Mouse (Mus musculus) hindbrain, embryonic 13.5 days (tissue): ENCODE measurements at regions not wholly inside any gene's neighbourhood (a gene's known extent, or its start where the extent isn't known, plus 50 kb on each side); places are given as distances from the start of the nearest gene placed in this dataset.

Experiments
- ATAC-seq: fragments of 200-750 bp; cut with Nextera tagmentation; 2 replicates; pipeline ENCODE4 v1.8.0; 2017; ENCODE audit warnings: moderate TSS enrichment; ENCODE audit not compliant: low FRiP score
- H3K27ac ChIP-seq: fragments of 300-500 bp; sonication (generic); 2 replicates; pipeline ENCODE4 v1.5.1; 2015; ENCODE audit warnings: inconsistent platforms, mild to moderate bottlenecking, moderate library complexity
- H3K27me3 ChIP-seq: fragments of 300-500 bp; sonication (generic); 2 replicates; pipeline ENCODE4 v1.6.1; 2015; ENCODE audit warnings: mild to moderate bottlenecking, inconsistent platforms
- H3K36me3 ChIP-seq: fragments of 300-500 bp; sonication (generic); 2 replicates; pipeline ENCODE4 v1.6.1; 2015; ENCODE audit warnings: mild to moderate bottlenecking, inconsistent platforms
- H3K4me1 ChIP-seq: fragments of 300-500 bp; sonication (generic); replicated peaks from 2 replicates; pipeline ENCODE4 v1.6.1; 2015; ENCODE audit warnings: inconsistent platforms
- H3K4me2 ChIP-seq: fragments of 300-500 bp; sonication (generic); 2 replicates; pipeline ENCODE4 v1.6.1; 2015; ENCODE audit warnings: inconsistent platforms, mild to moderate bottlenecking, moderate library complexity
- H3K4me3 ChIP-seq: fragments of 300-500 bp; sonication (generic); 2 replicates; pipeline ENCODE4 v1.5.1; 2015; ENCODE audit warnings: mild to moderate bottlenecking, inconsistent platforms
- H3K9ac ChIP-seq: fragments of 300-500 bp; sonication (generic); 2 replicates; pipeline ENCODE4 v1.6.1; 2015; ENCODE audit warnings: mild to moderate bottlenecking, inconsistent platforms
- H3K9me3 ChIP-seq: fragments of 300-500 bp; sonication (generic); 2 replicates; pipeline ENCODE4 v1.6.1; 2016; ENCODE audit warnings: inconsistent platforms
- WGBS: fragments of 180-500 bp; shearing (Covaris S2); methylation state at CpG from one replicate; pipeline ENCODE4 v1.1.7; 2015; 5-methylcytosine and 5-hydroxymethylcytosine counted together

DNA sequence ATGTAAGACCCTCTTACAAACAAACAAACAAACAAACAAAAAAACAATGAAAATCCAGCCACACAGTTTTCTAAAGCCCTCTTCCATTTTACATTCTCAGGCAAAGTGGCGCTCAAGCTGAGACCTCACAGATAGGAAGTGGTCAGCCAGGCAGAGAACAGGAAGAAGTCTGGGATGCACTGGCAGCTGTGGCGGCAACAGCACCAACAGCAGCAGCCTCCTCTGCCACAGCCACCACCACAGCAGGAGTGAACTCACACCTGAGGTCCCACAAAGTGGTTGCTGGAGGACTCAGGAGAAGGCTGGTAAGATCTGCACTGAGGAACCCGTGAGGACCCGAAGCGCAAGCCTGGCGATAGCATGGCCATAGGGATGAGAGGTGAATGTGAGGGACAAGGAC, 156.3 kb downstream of the Grm4 start:
- no peaks in the 10 kb centered on the region for H3K9me3 ChIP-seq
- H3K27me3 ChIP-seq = no peaks in the 10 kb centered on the region
- no peak for ATAC-seq
- no peak overlapping the region for H3K9ac ChIP-seq
- no peak overlapping the region for H3K4me2 ChIP-seq
- no peak overlapping the region for H3K4me3 ChIP-seq
- 95% methylated on average over 6 of the region's 6 CpGs for WGBS
- no peak overlapping the region for H3K27ac ChIP-seq
- H3K36me3 ChIP-seq = no peaks in the 10 kb centered on the region
- peaks cover 18% of the 10 kb centered on the region for H3K4me1 ChIP-seq

DNA sequence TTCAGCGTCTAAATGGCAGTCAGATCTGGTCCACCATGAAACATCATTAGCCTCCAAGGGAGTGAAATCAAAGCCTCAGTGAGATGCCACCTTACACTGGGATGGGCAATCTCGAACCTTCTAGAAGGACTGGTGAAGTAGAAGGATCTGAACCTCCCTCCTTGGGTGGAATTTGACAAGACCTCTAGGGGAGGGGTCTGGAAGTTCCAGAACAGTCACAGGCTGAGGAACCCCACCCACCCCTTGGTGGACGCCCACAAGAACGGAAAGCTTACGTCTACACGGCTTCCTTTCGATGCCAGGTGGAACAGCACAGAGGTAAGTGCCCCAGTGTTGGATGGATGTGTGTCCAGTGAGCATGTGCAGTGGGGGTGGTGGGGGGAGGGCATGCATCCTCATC, 156.9 kb downstream of the Grm4 start:
- no peaks in the 10 kb centered on the region for H3K36me3 ChIP-seq
- no peak overlapping the region for H3K27ac ChIP-seq
- no peaks in the 10 kb centered on the region for H3K9me3 ChIP-seq
- H3K9ac ChIP-seq = no peak overlapping the region
- 0 out of 2 replicates have a peak, but pooled peaks cover 2% of the 10 kb centered on the region for H3K27me3 ChIP-seq
- 95% methylated on average over 7 of the region's 7 CpGs for WGBS
- no peak overlapping the region for H3K4me2 ChIP-seq
- ATAC-seq = no peak
- H3K4me1 ChIP-seq = peaks cover 18% of the 10 kb centered on the region
- no peak overlapping the region for H3K4me3 ChIP-seq

DNA sequence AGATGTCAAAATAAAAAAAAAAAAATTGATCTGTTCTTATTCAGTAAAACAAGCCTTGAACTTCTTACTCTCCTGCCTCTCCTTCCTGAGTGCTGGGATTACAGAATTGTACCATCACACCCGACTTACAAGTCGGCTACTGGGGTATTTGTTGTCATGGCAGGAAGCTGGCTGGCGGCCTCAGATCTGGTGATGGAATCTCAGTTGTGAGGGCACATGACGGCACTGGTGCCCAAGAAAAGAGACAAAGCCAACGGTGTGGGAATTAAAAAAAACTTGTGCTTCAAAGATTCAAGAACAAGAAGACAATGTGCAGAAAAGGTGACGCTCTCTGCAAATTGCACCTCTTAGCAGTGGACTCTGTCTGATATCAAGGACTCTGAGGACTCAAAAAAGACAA, 157.3 kb downstream of the Grm4 start:
- no peak for ATAC-seq
- Histone ChIP-seq H3K9me3 (no peaks in the 10 kb centered on the region), H3K27me3 (0 out of 2 replicates have a peak, but pooled peaks cover 3% of the 10 kb centered on the region), H3K4me2 (no peak overlapping the region), H3K27ac (no peak overlapping the region), H3K36me3 (no peaks in the 10 kb centered on the region), H3K4me3 (no peak overlapping the region), H3K9ac (no peak overlapping the region), H3K4me1 (peaks cover 18% of the 10 kb centered on the region)
- 89% methylated on average over 6 of the region's 6 CpGs for WGBS

DNA sequence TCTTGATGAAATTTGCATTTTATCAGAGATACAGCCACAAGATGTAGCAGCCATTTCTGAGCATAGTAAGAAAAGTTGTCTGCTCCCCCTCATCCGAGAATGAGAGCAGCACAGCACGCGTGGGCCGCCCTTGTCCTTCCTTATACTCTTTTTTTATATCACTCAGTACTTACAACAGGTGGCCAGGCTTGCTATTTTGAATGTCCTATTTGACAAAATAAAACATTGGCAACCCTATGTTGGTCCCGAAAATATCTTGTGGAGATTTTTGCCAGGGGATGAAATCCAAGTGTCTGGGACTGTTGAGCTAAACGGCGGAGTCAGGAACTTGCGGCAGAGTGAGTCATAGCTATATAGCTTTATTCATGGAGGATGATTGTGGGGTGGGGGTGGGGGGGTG, 158.0 kb upstream of the Lemd2 start:
- Histone ChIP-seq H3K9me3 (no peaks in the 10 kb centered on the region), H3K9ac (no peak overlapping the region), H3K4me2 (no peak overlapping the region), H3K4me3 (no peak overlapping the region), H3K36me3 (no peaks in the 10 kb centered on the region), H3K4me1 (peaks cover 18% of the 10 kb centered on the region), H3K27me3 (0 out of 2 replicates have a peak, but pooled peaks cover 3% of the 10 kb centered on the region), H3K27ac (no peak overlapping the region)
- ATAC-seq = no peak
- 94% methylated on average over 8 of the region's 8 CpGs for WGBS

DNA sequence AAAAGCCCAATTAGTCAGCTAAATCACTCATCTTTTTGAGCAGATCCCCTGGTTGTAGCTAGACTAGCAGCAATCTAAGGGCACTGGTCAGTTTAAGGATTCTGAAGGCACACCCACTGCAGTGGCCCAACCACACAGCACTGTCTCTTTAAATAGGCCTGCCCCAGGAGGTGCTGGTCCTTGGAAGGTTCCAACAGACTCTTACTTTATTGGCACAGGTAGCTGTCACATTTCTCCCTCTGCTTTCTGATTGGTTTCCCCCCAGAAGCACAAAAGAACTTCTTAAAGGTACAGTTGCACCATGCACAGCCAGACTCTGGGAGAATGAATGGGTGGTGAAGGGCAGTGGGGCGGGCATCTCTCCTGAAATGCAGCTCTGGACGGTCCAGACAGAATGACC, 157.1 kb upstream of the Lemd2 start:
- H3K27ac ChIP-seq = no peak overlapping the region
- peaks cover 17% of the 10 kb centered on the region for H3K4me1 ChIP-seq
- no peaks in the 10 kb centered on the region for H3K36me3 ChIP-seq
- no peak overlapping the region for H3K4me3 ChIP-seq
- 76% methylated on average over 2 of the region's 2 CpGs for WGBS
- 0 out of 2 replicates have a peak, but pooled peaks cover 3% of the 10 kb centered on the region for H3K27me3 ChIP-seq
- H3K4me2 ChIP-seq = no peak overlapping the region
- peak; percentile 63; the same call in 1 of the 2 replicates for ATAC-seq
- no peak overlapping the region for H3K9ac ChIP-seq
- no peaks in the 10 kb centered on the region for H3K9me3 ChIP-seq

DNA sequence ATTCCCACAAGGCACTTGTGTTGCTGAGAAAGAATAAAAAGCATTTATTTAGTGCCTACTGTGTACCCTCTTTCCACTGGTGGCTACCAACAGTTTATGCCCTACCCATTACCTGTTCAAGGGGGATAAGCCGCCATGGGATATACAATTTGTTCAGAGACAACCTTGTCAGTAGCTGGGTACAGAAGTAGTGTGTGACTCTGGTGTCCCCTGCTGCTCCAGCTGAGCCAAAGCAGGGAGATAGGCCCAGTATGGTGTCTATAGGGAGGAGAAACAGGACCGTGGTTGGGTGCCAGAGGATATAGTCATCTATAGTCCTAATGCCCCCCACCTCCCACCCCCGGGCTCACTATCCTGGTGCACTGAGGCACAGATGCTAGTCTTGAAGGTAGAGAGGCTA, 152.6 kb upstream of the Lemd2 start:
- no peaks in the 10 kb centered on the region for H3K36me3 ChIP-seq
- 90% methylated on average over 3 of the region's 3 CpGs for WGBS

DNA sequence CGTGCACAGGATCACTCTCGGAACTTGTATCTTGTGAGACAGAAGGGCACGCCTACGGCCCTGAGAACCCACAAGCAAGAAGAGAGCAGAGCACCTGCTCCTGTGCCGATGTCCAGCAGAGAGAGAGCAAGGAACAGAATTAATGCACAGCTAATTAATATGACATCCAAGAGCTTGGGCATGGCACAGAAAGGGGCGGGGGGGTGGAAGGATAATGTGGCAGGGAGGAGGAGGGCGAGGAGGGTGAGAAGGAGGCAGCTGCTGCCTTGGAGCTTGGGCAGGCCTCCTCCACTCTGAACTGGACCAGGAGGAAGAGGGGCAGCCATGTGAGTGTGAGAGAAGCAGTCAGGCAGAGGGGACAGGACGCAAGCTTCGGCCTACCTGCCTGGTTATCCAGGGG, 151.4 kb upstream of the Lemd2 start:
- ATAC-seq = no peak
- 74% methylated on average over 9 of the region's 9 CpGs for WGBS
- Histone ChIP-seq H3K9me3 (no peaks in the 10 kb centered on the region), H3K4me1 (peaks cover 6% of the 10 kb centered on the region), H3K36me3 (no peaks in the 10 kb centered on the region), H3K27ac (no peak overlapping the region), H3K4me2 (no peak overlapping the region), H3K4me3 (no peak overlapping the region), H3K9ac (no peak overlapping the region), H3K27me3 (0 out of 2 replicates have a peak, but pooled peaks cover 3% of the 10 kb centered on the region)

More for the DNA sequence above, 152.6 kb upstream of the Lemd2 start:
- no peak overlapping the region for H3K4me3 ChIP-seq
- H3K9me3 ChIP-seq = no peaks in the 10 kb centered on the region
- no peak for ATAC-seq
- H3K4me1 ChIP-seq = peaks cover 12% of the 10 kb centered on the region
- no peak overlapping the region for H3K4me2 ChIP-seq
- H3K9ac ChIP-seq = no peak overlapping the region
- 0 out of 2 replicates have a peak, but pooled peaks cover 3% of the 10 kb centered on the region for H3K27me3 ChIP-seq
- H3K27ac ChIP-seq = no peak overlapping the region

DNA sequence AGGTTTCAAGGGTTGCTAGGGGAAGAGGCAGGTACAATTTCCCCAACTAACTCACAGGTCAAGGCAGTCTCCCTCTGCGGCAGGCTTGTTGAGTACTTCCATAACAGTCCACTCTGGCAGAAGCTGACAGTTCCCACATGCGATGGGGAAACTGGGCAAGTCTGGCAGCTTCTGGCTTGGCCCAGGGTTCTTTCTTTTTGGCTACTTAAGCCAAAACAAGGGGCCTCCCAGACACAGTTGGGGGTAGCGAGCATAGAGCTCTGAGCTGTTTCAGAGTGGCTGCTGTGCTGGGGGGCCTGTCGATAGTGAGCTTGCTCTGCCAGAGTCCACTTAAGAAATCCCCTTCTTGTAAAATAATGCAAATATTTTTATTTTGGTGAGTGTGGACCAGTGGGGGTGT, 150.8 kb upstream of the Lemd2 start:
- Histone ChIP-seq H3K9ac (no peak overlapping the region), H3K4me3 (no peak overlapping the region), H3K9me3 (no peaks in the 10 kb centered on the region), H3K27me3 (0 out of 2 replicates have a peak, but pooled peaks cover 3% of the 10 kb centered on the region), H3K36me3 (no peaks in the 10 kb centered on the region), H3K27ac (no peak overlapping the region), H3K4me2 (no peak overlapping the region), H3K4me1 (peaks cover 3% of the 10 kb centered on the region; the same call in 1 of the 2 replicates)
- no peak for ATAC-seq
- WGBS = 88% methylated on average over 4 of the region's 4 CpGs

DNA sequence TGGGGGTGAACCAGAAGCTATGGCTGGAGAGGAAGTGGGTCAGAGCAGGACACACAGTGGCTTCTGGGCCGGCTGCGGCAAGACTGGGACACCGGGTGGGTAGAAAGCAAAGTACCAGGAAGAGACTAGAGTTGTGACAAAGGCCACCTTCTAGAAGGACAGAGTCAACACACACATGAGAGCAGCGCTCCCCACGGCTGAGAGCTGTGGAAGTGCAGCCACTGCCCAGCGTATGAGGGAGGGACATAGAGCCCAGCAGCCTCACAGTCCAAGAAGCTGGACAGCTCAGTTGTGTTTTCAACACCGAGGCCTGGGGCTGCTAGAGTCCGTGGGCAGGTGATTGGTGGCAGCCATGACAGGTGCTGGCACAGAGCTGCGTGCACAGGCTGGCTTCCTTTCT, 145.6 kb upstream of the Lemd2 start:
- H3K4me2 ChIP-seq = no peak overlapping the region
- H3K36me3 ChIP-seq = no peaks in the 10 kb centered on the region
- WGBS = 85% methylated on average over 9 of the region's 9 CpGs
- H3K27ac ChIP-seq = no peak overlapping the region
- no peaks in the 10 kb centered on the region for H3K9me3 ChIP-seq
- H3K27me3 ChIP-seq = 0 out of 2 replicates have a peak, but pooled peaks cover 11% of the 10 kb centered on the region
- no peak overlapping the region for H3K9ac ChIP-seq
- no peak for ATAC-seq
- peaks cover 4% of the 10 kb centered on the region; the same call in 1 of the 2 replicates for H3K4me1 ChIP-seq
- no peak overlapping the region for H3K4me3 ChIP-seq

DNA sequence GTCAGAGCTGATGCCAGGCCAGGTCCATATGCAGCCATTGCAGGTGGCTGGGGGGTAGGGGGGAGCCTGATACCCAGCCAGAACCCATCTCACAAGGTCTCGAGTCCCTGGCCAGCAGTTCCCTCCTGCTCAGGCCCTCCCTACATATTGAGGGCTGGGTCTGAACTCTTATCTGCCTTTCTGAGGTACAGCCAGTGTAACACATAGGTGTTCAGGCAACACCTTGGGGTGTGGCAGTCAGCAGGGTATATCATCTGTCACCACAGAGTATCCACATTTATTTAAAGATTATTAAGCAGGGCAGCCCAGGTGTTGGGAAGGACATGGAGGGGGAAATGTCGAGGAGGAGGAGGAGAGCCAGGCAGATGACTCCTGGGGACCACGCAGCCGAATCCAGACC, 145.2 kb upstream of the Lemd2 start:
- Histone ChIP-seq H3K4me2 (no peak overlapping the region), H3K27me3 (0 out of 2 replicates have a peak, but pooled peaks cover 11% of the 10 kb centered on the region), H3K36me3 (no peaks in the 10 kb centered on the region), H3K9ac (no peak overlapping the region), H3K27ac (no peak overlapping the region), H3K4me3 (no peak overlapping the region), H3K4me1 (peaks cover 4% of the 10 kb centered on the region; the same call in 1 of the 2 replicates), H3K9me3 (no peaks in the 10 kb centered on the region)
- no peak for ATAC-seq
- WGBS = 87% methylated on average over 4 of the region's 4 CpGs

DNA sequence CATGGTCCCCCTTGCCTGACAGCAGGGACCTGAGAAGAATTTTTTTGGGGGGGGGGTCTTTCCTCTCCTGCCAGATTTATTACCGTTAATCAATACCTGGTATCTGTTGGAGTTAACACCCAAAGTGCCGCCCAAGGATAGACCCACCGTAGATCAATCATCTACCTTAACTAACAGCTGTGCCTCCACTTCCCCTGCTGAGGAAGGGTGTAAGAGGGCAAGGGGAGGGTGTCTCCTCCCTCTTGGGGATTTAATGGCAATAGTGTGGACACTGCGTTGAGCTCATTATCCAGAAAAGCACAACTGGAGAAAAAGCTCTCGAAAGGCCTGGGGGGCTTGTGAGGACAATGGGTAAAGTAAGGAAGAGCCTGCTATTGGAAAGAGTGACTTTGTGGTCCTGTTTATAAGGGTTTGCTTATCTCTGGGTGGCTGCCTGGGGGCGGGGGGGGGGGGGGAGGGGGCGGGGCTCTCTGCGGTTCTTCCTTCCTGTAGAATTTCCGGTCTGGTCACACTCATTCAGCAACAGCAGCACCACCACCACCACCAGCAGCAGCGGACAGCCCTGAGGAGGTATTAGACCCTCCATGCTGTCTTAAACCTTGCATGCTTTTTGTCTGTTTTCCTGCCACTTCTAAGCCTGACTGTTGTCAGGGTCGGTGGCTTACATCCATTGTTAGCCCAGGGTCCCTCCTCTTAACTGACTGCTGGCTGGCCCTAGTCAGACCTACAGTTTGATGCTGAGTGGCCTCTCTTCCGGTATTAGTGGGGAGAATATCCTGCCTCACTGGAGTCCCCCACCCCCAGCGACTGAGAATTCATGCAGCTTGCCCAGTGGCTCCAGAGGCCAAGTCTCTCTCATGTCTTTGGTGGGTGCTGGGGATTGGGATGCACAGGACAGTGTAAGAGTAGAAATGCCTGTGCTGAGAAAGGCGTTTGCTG, 138.0 kb upstream of the Lemd2 start:
- Histone ChIP-seq H3K9me3 (no peaks in the 10 kb centered on the region), H3K4me2 (no peak overlapping the region), H3K27me3 (0 out of 2 replicates have a peak, but pooled peaks cover 2% of the 10 kb centered on the region), H3K4me1 (peaks cover 9% of the 10 kb centered on the region; the same call in 1 of the 2 replicates), H3K9ac (no peak overlapping the region), H3K27ac (no peak overlapping the region), H3K4me3 (no peak overlapping the region), H3K36me3 (no peaks in the 10 kb centered on the region)
- 62% methylated on average over 13 of the region's 14 CpGs for WGBS
- no peak for ATAC-seq

DNA sequence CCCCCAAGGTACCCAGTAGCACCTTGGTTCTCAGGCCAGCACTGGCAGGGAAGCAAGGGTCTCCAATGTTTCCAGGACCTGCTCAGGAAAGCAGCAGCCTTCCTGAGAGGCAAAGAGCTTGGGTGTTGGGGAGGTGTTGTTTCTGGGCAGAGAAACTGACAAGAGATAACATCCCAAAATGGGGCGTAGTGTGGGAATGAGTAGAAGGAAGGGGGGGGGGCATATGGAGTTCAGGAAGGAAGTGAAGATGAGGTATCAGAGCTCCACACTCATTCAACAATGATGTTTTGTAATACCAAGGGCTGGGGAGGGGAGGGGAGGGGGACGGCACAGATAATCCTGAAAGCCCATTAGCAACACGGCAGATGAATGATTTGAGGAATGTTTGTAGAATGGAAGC, 135.6 kb upstream of the Lemd2 start:
- no peaks in the 10 kb centered on the region for H3K9me3 ChIP-seq
- no peaks in the 10 kb centered on the region for H3K36me3 ChIP-seq
- no peak for ATAC-seq
- peaks cover 16% of the 10 kb centered on the region for H3K4me1 ChIP-seq
- H3K27me3 ChIP-seq = no peaks in the 10 kb centered on the region
- H3K4me3 ChIP-seq = no peak overlapping the region
- H3K27ac ChIP-seq = no peak overlapping the region
- H3K4me2 ChIP-seq = no peak overlapping the region
- WGBS = 89% methylated on average over 3 of the region's 3 CpGs
- H3K9ac ChIP-seq = no peak overlapping the region

DNA sequence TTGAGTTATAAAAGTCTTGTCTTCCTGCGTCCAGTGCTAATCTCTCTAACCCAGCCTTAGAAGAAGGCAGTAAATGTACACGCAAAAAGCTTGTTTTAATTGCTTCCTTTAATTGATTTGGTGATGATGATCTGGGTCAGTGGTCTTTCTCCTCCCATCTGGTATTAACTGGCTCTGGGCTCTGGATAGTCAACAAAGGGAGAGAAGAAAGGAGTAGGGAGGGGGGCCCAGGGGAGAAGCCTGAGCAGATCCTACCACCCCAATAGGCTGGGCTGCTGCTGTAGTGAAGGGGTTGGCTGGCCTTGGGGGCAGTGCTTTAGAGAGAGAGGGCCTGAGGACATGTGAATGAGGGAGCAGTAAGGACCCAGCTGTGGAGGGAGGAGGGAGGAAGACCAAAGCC, 135.0 kb upstream of the Lemd2 start:
- Histone ChIP-seq H3K36me3 (no peaks in the 10 kb centered on the region), H3K9ac (no peak overlapping the region), H3K4me1 (peaks cover 16% of the 10 kb centered on the region), H3K27ac (no peak overlapping the region), H3K4me3 (no peak overlapping the region), H3K9me3 (no peaks in the 10 kb centered on the region), H3K27me3 (no peaks in the 10 kb centered on the region; the same call in 1 of the 2 replicates), H3K4me2 (no peak overlapping the region)
- ATAC-seq = no peak
- 65% methylated on average over 2 of the region's 2 CpGs for WGBS
